Mouse (Mus musculus) embryonic facial prominence, embryonic 10.5 days (tissue): Measurements from ENCODE around the gene Nop16. TPM values are rescaled to one million over a fixed set of nuclear protein-coding genes. Genes with fewer than 3 reads are reported as not detected.

ENCODE experiments used
- microRNA-seq: library from miRNA; unstranded; fragments of <30 nt; microRNA quantifications from one replicate; pipeline ENCODE4, GENCODE M21; 2017
- polyA plus RNA-seq: library from polyadenylated mRNA; unstranded; fragments of >200 nt; fragmentation: Nextera tagmentation; extraction: Ambion mirVana; gene quantifications from 2 replicates; pipeline ENCODE4 v1.2.1, GENCODE M21; 2016

The Nop16 gene
- polyA plus RNA-seq, 1 experiment from 2014 or later = 112 TPM

Small RNA genes within 50 kb of the gene (microRNA-seq; reads per million reads assigned to microRNA genes)
- gene Gm24195 = not detected

Other genes with a start within 250 kb of the Nop16 start
- gene Cplx2, start 218.7 kb downstream of the Nop16 start, polyA plus RNA-seq = 5.0 and 6.9 TPM in 2 replicates
- 190 and 194 TPM in 2 replicates for gene Thoc3, start 121.2 kb downstream of the Nop16 start, polyA plus RNA-seq
- 20.4 and 21.0 TPM in 2 replicates for gene Simc1, start 86.3 kb downstream of the Nop16 start, polyA plus RNA-seq
- gene 4833439L19Rik, start 24.7 kb downstream of the Nop16 start, polyA plus RNA-seq = 200 and 207 TPM in 2 replicates
- 28.8 and 29.6 TPM in 2 replicates for gene Arl10, start 15.1 kb downstream of the Nop16 start, polyA plus RNA-seq
- gene Higd2a, start 117 bp upstream of the Nop16 start, polyA plus RNA-seq = 144 and 154 TPM in 2 replicates
- 14.2 and 16.9 TPM in 2 replicates for gene Cltb, start 21.3 kb upstream of the Nop16 start, polyA plus RNA-seq
- 83.4 and 86.7 TPM in 2 replicates for gene Faf2, start 31.7 kb upstream of the Nop16 start, polyA plus RNA-seq
- 87.6 and 105 TPM in 2 replicates for gene Rnf44, start 103.8 kb upstream of the Nop16 start, polyA plus RNA-seq
- 0.05 and 0.15 TPM in 2 replicates for gene Cdhr2, start 111.4 kb upstream of the Nop16 start, polyA plus RNA-seq
- 0.66 and 0.94 TPM in 2 replicates for gene Gprin1, start 159.8 kb upstream of the Nop16 start, polyA plus RNA-seq
- 0.79 and 1.3 TPM in 2 replicates for gene Sncb, start 176.5 kb upstream of the Nop16 start, polyA plus RNA-seq
- gene Eif4e1b, start 193.9 kb upstream of the Nop16 start, polyA plus RNA-seq = not detected in 2 replicates
- 9.7 and 10.9 TPM in 2 replicates for gene Tspan17, start 199.3 kb upstream of the Nop16 start, polyA plus RNA-seq